ENCODE assay signal across 10 mouse cellular contexts in the genomic region with DNA sequence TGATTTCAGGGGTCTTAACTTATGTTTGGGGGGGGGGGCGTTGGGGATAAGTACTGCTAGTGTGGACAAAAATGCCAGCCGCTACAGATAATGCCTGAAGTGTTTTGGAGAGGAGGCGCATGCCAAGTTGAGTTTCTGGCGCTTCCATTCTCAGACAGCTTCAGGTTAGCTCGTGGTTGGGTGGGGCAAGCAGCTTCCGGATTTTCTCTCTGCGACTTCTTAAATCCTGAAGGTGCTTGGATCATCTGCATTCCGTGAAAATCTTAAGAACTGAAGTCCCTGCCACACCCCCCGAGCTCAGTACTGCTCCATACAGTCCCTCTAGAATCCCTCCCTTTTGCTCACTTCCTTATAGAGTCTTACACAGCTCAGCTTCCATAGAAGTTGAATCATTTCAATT. TPM values are rescaled to one million over a fixed set of nuclear protein-coding genes. Genes with fewer than 3 reads are reported as not detected.
DNase-seq lines count a peak whose midpoint lies in the region; ATAC-seq and TF ChIP-seq lines count a peak whose summit lies in the region.
"Had no signal": no experiment of that assay in that cellular context is flagged by ENCODE, and none has a peak within 500 bp of the region (broad histone marks: within the 10 kb centered on the region; RNA-seq: fewer than 3 reads in every experiment).

No protein-coding gene starts in this region.

- peak overlapping the region; percentile 100 for H3K27ac ChIP-seq in heart, adult 2 months
- H3K27ac ChIP-seq in heart, embryonic 10.5 days = no peak overlapping the region
- H3K27ac ChIP-seq in midbrain, embryonic 16.5 days (ENCODE audit: low read length) = no peak overlapping the region
- H3K27ac ChIP-seq: liver, embryonic 15.5 days had no signal

- DNase-seq in heart, adult 2 months = peak in 1 of 2 experiments; percentile 33
- DNase-seq in heart, embryonic 10.5 days (ENCODE audit: low spot score) = no peak
- DNase-seq in lung, adult 2 months = no peak
- no peak for DNase-seq in lung, postnatal 4 days
- DNase-seq in ZHBTc4 (ENCODE audit: low read depth, low spot score) = peak; percentile 80
- no peak for DNase-seq in right cerebral cortex, postnatal 36 days (ENCODE audit: low spot score in 2 of 2)
- DNase-seq: thymus, postnatal 36 days had no signal

- H3K4me2 ChIP-seq in myocyte (ENCODE audit: low read depth) = peak overlapping the region; percentile 82
- no peak overlapping the region for H3K4me2 ChIP-seq in midbrain, embryonic 16.5 days (ENCODE audit: low read length)

- H3K4me1 ChIP-seq in heart, adult 2 months (ENCODE audit: control insufficient read depth, insufficient read depth, low read length) = peaks cover 24% of the 10 kb centered on the region
- peaks cover 31% of the 10 kb centered on the region for H3K4me1 ChIP-seq in heart, embryonic 10.5 days
- H3K4me1 ChIP-seq in lung, adult 2 months (ENCODE audit: control insufficient read depth, insufficient read depth, low read length) = peaks cover 24% of the 10 kb centered on the region; the same call in 1 of the 2 replicates
- H3K4me1 ChIP-seq in midbrain, embryonic 16.5 days (ENCODE audit: control insufficient read depth, insufficient read depth, low read length) = peaks cover 12% of the 10 kb centered on the region

- no peak for TF ChIP-seq CTCF in heart, adult 2 months (IDR thresholded peaks at IDR 0.05)
- TF ChIP-seq CTCF in lung, adult 2 months (IDR thresholded peaks at IDR 0.05; ENCODE audit: insufficient read depth, low read length) = no peak

- H3K4me3 ChIP-seq in heart, adult 2 months = peak overlapping the region; percentile 62
- no peak overlapping the region for H3K4me3 ChIP-seq in heart, embryonic 10.5 days
- peak overlapping the region; percentile 84 for H3K4me3 ChIP-seq in lung, adult 2 months (replicated peaks; ENCODE audit: extremely low read depth, low read depth, low read length)
- peak overlapping the region; percentile 97 for H3K4me3 ChIP-seq in myocyte
- no peak overlapping the region for H3K4me3 ChIP-seq in midbrain, embryonic 16.5 days (ENCODE audit: low read depth, low read length)
- H3K4me3 ChIP-seq: liver, embryonic 15.5 days had no signal

- H3K36me3 ChIP-seq in heart, adult 2 months (ENCODE audit: control insufficient read depth, insufficient read depth, low read length) = peaks cover 32% of the 10 kb centered on the region
- no peaks in the 10 kb centered on the region for H3K36me3 ChIP-seq in heart, embryonic 10.5 days
- no peaks in the 10 kb centered on the region for H3K36me3 ChIP-seq in myocyte (ENCODE audit: control insufficient read depth, insufficient read depth)
- no peaks in the 10 kb centered on the region for H3K36me3 ChIP-seq in midbrain, embryonic 16.5 days (ENCODE audit: control insufficient read depth, insufficient read depth, low read length)
- H3K36me3 ChIP-seq: liver, embryonic 15.5 days had no signal

- TF ChIP-seq POLR2A in heart, adult 2 months (IDR thresholded peaks at IDR 0.05; ENCODE audit: insufficient read depth, low read depth, low read length) = no peak
- TF ChIP-seq POLR2A in lung, adult 2 months (IDR thresholded peaks at IDR 0.05; ENCODE audit: borderline replicate concordance, extremely low read depth, low read depth, low read length) = no peak
- no peak for TF ChIP-seq POLR2A in myocyte (IDR thresholded peaks at IDR 0.05; ENCODE audit: insufficient read length, low read depth)

- H3K27me3 ChIP-seq in heart, adult 2 months (ENCODE audit: control insufficient read depth, insufficient read depth, low read length) = no peaks in the 10 kb centered on the region
- peaks cover 26% of the 10 kb centered on the region for H3K27me3 ChIP-seq in heart, embryonic 10.5 days (ENCODE audit: insufficient read depth, poor library complexity, severe bottlenecking)
- H3K27me3 ChIP-seq in myocyte (ENCODE audit: control insufficient read depth, insufficient read depth, insufficient read length) = no peaks in the 10 kb centered on the region
- H3K27me3 ChIP-seq in midbrain, embryonic 16.5 days (ENCODE audit: control insufficient read depth, insufficient read depth, low read depth, low read length) = peaks cover 6% of the 10 kb centered on the region

- H3ac ChIP-seq in myocyte (ENCODE audit: control insufficient read depth, insufficient read length) = no peak overlapping the region

- no peak for TF ChIP-seq EP300 in heart, adult 2 months (IDR thresholded peaks at IDR 0.05; ENCODE audit: insufficient read depth, low read depth, low read length)

- ATAC-seq in midbrain, embryonic 16.5 days = no peak

- peak overlapping the region; percentile 99 for H3K9ac ChIP-seq in heart, adult 2 months (ENCODE audit: low read depth, low read length)
- H3K9ac ChIP-seq in midbrain, embryonic 16.5 days (ENCODE audit: low read depth, low read length) = no peak overlapping the region
- H3K9ac ChIP-seq: liver, embryonic 15.5 days had no signal

- H3K9me3 ChIP-seq in heart, embryonic 10.5 days = no peaks in the 10 kb centered on the region
- H3K9me3 ChIP-seq in midbrain, embryonic 16.5 days (replicated peaks; ENCODE audit: control insufficient read depth, low read length, poor library complexity, severe bottlenecking) = no peaks in the 10 kb centered on the region
- H3K9me3 ChIP-seq: liver, embryonic 15.5 days had no signal

- intact Hi-C loops in heart, adult 2 months (cut with DNase I) = loop anchor here (2.0 to 5.0 kb wide), 2 partner anchors 23 to 202 kb away; no protein-coding TSS in a partner anchor

- H3K79me2 ChIP-seq in heart, adult 2 months (replicated peaks; ENCODE audit: control insufficient read depth, insufficient read depth, low read length) = peaks cover 9% of the 10 kb centered on the region
- peaks cover 58% of the 10 kb centered on the region for H3K79me2 ChIP-seq in myocyte (ENCODE audit: control insufficient read depth, insufficient read depth)

- WGBS in heart, adult 2 months = 10% methylated on average over 9 of the region's 9 CpGs
- 49% methylated on average over 9 of the region's 9 CpGs for WGBS in heart, embryonic 10.5 days
- WGBS in lung, adult 2 months = 15% methylated on average over 9 of the region's 9 CpGs
- 63% methylated on average over 9 of the region's 9 CpGs for WGBS in midbrain, embryonic 16.5 days

TF ChIP-seq in myocyte, 11 proteins besides CTCF, POLR2A, EP300 and RAD21:
- TF ChIP-seq POLR2AphosphoS2 (IDR thresholded peaks at IDR 0.05; ENCODE audit: insufficient read length, low read depth) (no peak), SRF (IDR thresholded peaks at IDR 0.05; ENCODE audit: control insufficient read depth, insufficient read length, low read depth) (no peak), TCF12 (IDR thresholded peaks at IDR 0.05; ENCODE audit: insufficient read depth, poor library complexity, severe bottlenecking) (no peak), E2F4 (IDR thresholded peaks at IDR 0.05; ENCODE audit: insufficient read depth) (no peak), USF1 (IDR thresholded peaks at IDR 0.05; ENCODE audit: low read depth) (no peak), TCF3 (IDR thresholded peaks at IDR 0.05; ENCODE audit: insufficient read length, low read depth) (no peak), REST (IDR thresholded peaks at IDR 0.05; ENCODE audit: insufficient read depth, insufficient read length) (no peak), CEBPB (IDR thresholded peaks at IDR 0.05; ENCODE audit: insufficient read depth, poor library complexity, severe bottlenecking) (no peak), MAX (IDR thresholded peaks at IDR 0.05; ENCODE audit: low read depth) (no peak), MYOG (IDR thresholded peaks at IDR 0.05; ENCODE audit: control insufficient read depth in 1 of 3, insufficient read depth in 1 of 3, insufficient read length in 2 of 3, low read depth in 2 of 3) (no peak), MYOD1 (IDR thresholded peaks at IDR 0.05; ENCODE audit: control insufficient read depth in 1 of 3, insufficient read length in 2 of 3, low read depth in 2 of 3) (no peak)

RNA-seq across cellular contexts. Expression of a gene that starts 3.0 kb away (rescaled TPM):
- total RNA-seq in heart, adult 2 months (2021) = 100 to 1,000 TPM; 121 to 142 TPM
- 40.3 and 47.1 TPM in 2 replicates for polyA plus RNA-seq in heart, adult 2 months (2012; rRNA removed)
- polyA plus RNA-seq in heart, embryonic 10.5 days (2016; fragmentation: Nextera tagmentation; extraction: Ambion mirVana) = 1.4 and 1.6 TPM in 2 replicates
- 46.9 and 97.8 TPM in 2 replicates for polyA plus RNA-seq in lung, adult 2 months (2012; rRNA removed)
- 7.1 TPM for polyA plus RNA-seq in myocyte (2012; fragmentation: generic; extraction: Trizol)
- 2.3 and 3.1 TPM in 2 replicates for polyA plus RNA-seq in midbrain, embryonic 16.5 days (2015; fragmentation: Nextera tagmentation; extraction: Ambion mirVana)

Comparison
In these comparisons a context has a peak if more than half of its experiments do, and no peak if none do; other contexts are left out.
1. H3K4me3 ChIP-seq: peak in heart, adult 2 months (single experiment), lung, adult 2 months (single experiment) and myocyte (single experiment); none in heart, embryonic 10.5 days (single experiment) and midbrain, embryonic 16.5 days (single experiment).